8 mouse cellular contexts compared by ENCODE assay signal in genomic region chrX:151046321-151046720, GRCm38 (mm10). TPM values are rescaled to one million over a fixed set of nuclear protein-coding genes. Genes with fewer than 3 reads are reported as not detected.
DNase-seq lines count a peak whose midpoint lies in the region; ATAC-seq and TF ChIP-seq lines count a peak whose summit lies in the region.

No protein-coding gene starts in this region.

- WGBS in embryonic facial prominence, embryonic 14.5 days, result 37% methylated on average over 11 of the region's 11 CpGs
- WGBS in hindbrain, embryonic 16.5 days, result 48% methylated on average over 8 of the region's 11 CpGs
- 51% methylated on average over 11 of the region's 11 CpGs for WGBS in midbrain, embryonic 16.5 days

- no peak for TF ChIP-seq CTCF in layer of hippocampus, adult 2 months (conservative IDR thresholded peaks at IDR 0.05)

- H3K4me1 ChIP-seq in embryonic facial prominence, embryonic 14.5 days (ENCODE audit: control insufficient read depth, insufficient read depth, low read length), result 0 out of 2 replicates have a peak, but pooled peaks cover 3% of the 10 kb centered on the region
- peaks cover 14% of the 10 kb centered on the region for H3K4me1 ChIP-seq in hindbrain, embryonic 16.5 days (ENCODE audit: control insufficient read depth, insufficient read depth, low read depth, low read length)
- peaks cover 21% of the 10 kb centered on the region for H3K4me1 ChIP-seq in midbrain, embryonic 16.5 days (ENCODE audit: control insufficient read depth, insufficient read depth, low read length)

- H3K27ac ChIP-seq in layer of hippocampus, adult 2 months, result peak overlapping the region; percentile 90
- peak overlapping the region; percentile 88 for H3K27ac ChIP-seq in embryonic facial prominence, embryonic 14.5 days (replicated peaks; ENCODE audit: low read depth, low read length)
- peak overlapping the region; percentile 92 for H3K27ac ChIP-seq in hindbrain, embryonic 16.5 days (ENCODE audit: low read depth, low read length)
- peak overlapping the region; percentile 93 for H3K27ac ChIP-seq in midbrain, embryonic 16.5 days (ENCODE audit: low read length)

- H3K27me3 ChIP-seq in embryonic facial prominence, embryonic 14.5 days (replicated peaks; ENCODE audit: control insufficient read depth, insufficient read depth, low read length), result no peaks in the 10 kb centered on the region; the same call in 1 of the 2 replicates
- no peaks in the 10 kb centered on the region for H3K27me3 ChIP-seq in hindbrain, embryonic 16.5 days (replicated peaks; ENCODE audit: control insufficient read depth, insufficient read depth, low read length)
- H3K27me3 ChIP-seq in midbrain, embryonic 16.5 days (ENCODE audit: control insufficient read depth, insufficient read depth, low read depth, low read length), result no peaks in the 10 kb centered on the region; the same call in 1 of the 2 replicates

- no peaks in the 10 kb centered on the region for H3K36me3 ChIP-seq in embryonic facial prominence, embryonic 14.5 days (ENCODE audit: control insufficient read depth, insufficient read depth, low read length)
- no peaks in the 10 kb centered on the region for H3K36me3 ChIP-seq in hindbrain, embryonic 16.5 days (ENCODE audit: control insufficient read depth, insufficient read depth, low read length)
- no peaks in the 10 kb centered on the region for H3K36me3 ChIP-seq in midbrain, embryonic 16.5 days (ENCODE audit: control insufficient read depth, insufficient read depth, low read length)

- no peak for DNase-seq in layer of hippocampus, adult 2 months (ENCODE audit: low spot score in 2 of 2)
- DNase-seq in layer of hippocampus, postnatal 14 days (ENCODE audit: low spot score in 2 of 2), result no peak
- no peak for DNase-seq in embryonic facial prominence, embryonic 14.5 days (ENCODE audit: low spot score)
- DNase-seq in right cerebral cortex, postnatal 25 days, result no peak
- no peak for DNase-seq in frontal cortex, postnatal 25 days (ENCODE audit: low spot score in 2 of 2)

- no peaks in the 10 kb centered on the region for H3K9me3 ChIP-seq in embryonic facial prominence, embryonic 14.5 days (ENCODE audit: control insufficient read depth, low read length)
- H3K9me3 ChIP-seq in hindbrain, embryonic 16.5 days (ENCODE audit: control insufficient read depth, low read length), result no peaks in the 10 kb centered on the region
- no peaks in the 10 kb centered on the region for H3K9me3 ChIP-seq in midbrain, embryonic 16.5 days (replicated peaks; ENCODE audit: control insufficient read depth, low read length, poor library complexity, severe bottlenecking)

- no peak for ATAC-seq in embryonic facial prominence, embryonic 14.5 days (ENCODE audit: low read depth)
- ATAC-seq in hindbrain, embryonic 16.5 days, result no peak
- no peak for ATAC-seq in midbrain, embryonic 16.5 days
- ATAC-seq in inflammation-experienced regulatory T-cells, adult 6 months, result no peak

- peak overlapping the region; percentile 61 for H3K4me2 ChIP-seq in embryonic facial prominence, embryonic 14.5 days (ENCODE audit: low read depth, low read length)
- peak overlapping the region; percentile 79 for H3K4me2 ChIP-seq in hindbrain, embryonic 16.5 days (ENCODE audit: low read length)
- H3K4me2 ChIP-seq in midbrain, embryonic 16.5 days (ENCODE audit: low read length), result peak overlapping the region; percentile 79

- H3K9ac ChIP-seq in embryonic facial prominence, embryonic 14.5 days (ENCODE audit: low read depth, low read length), result peak overlapping the region; percentile 87; the same call in 1 of the 2 replicates
- peak overlapping the region; percentile 83 for H3K9ac ChIP-seq in hindbrain, embryonic 16.5 days (ENCODE audit: low read depth, low read length)
- H3K9ac ChIP-seq in midbrain, embryonic 16.5 days (ENCODE audit: low read depth, low read length), result peak overlapping the region; percentile 89

- peak overlapping the region; percentile 66 for H3K4me3 ChIP-seq in layer of hippocampus, adult 2 months
- H3K4me3 ChIP-seq in embryonic facial prominence, embryonic 14.5 days (ENCODE audit: low read depth, low read length), result peak overlapping the region; percentile 62
- peak overlapping the region; percentile 69 for H3K4me3 ChIP-seq in hindbrain, embryonic 16.5 days (ENCODE audit: low read length)
- H3K4me3 ChIP-seq in midbrain, embryonic 16.5 days (ENCODE audit: low read depth, low read length), result peak overlapping the region; percentile 65

RNA-seq across cellular contexts. Expression of gene Fgd1, which starts 0.4 kb away (rescaled TPM):
- total RNA-seq in layer of hippocampus, adult 2 months (2021), result 10 to 100 TPM; 20.0 to 20.9 TPM
- total RNA-seq in layer of hippocampus, postnatal 14 days (2021), result 10 to 100 TPM; 24.4 to 24.6 TPM
- 11.9 and 13.2 TPM in 2 replicates for polyA plus RNA-seq in embryonic facial prominence, embryonic 14.5 days (2014; fragmentation: Nextera tagmentation; extraction: Ambion mirVana)
- 12.8 and 15.6 TPM in 2 replicates for polyA plus RNA-seq in hindbrain, embryonic 16.5 days (2015; fragmentation: Nextera tagmentation; extraction: Ambion mirVana)
- 13.1 and 13.4 TPM in 2 replicates for polyA plus RNA-seq in midbrain, embryonic 16.5 days (2015; fragmentation: Nextera tagmentation; extraction: Ambion mirVana)
- polyA plus RNA-seq in inflammation-experienced regulatory T-cells, adult 6 months (2017; shearing (Covaris generic)), result under 1 TPM; 0.19 to 0.36 (median 0.22) TPM

RNA-seq across cellular contexts. Expression of gene Gnl3l, which starts 29.2 kb away (rescaled TPM):
- 100 to 1,000 TPM; 182 to 208 TPM for total RNA-seq in layer of hippocampus, adult 2 months (2021)
- 100 to 1,000 TPM; 198 to 216 TPM for total RNA-seq in layer of hippocampus, postnatal 14 days (2021)
- 24.0 and 24.7 TPM in 2 replicates for polyA plus RNA-seq in embryonic facial prominence, embryonic 14.5 days (2014; fragmentation: Nextera tagmentation; extraction: Ambion mirVana)
- polyA plus RNA-seq in hindbrain, embryonic 16.5 days (2015; fragmentation: Nextera tagmentation; extraction: Ambion mirVana), result 80.7 and 80.9 TPM in 2 replicates
- polyA plus RNA-seq in midbrain, embryonic 16.5 days (2015; fragmentation: Nextera tagmentation; extraction: Ambion mirVana), result 94.7 and 95.9 TPM in 2 replicates
- polyA plus RNA-seq in inflammation-experienced regulatory T-cells, adult 6 months (2017; shearing (Covaris generic)), result 10 to 100 TPM; 24.4 to 27.4 (median 25.1) TPM

RNA-seq across cellular contexts. Expression of gene Tsr2, which starts 50.0 kb away (rescaled TPM):
- total RNA-seq in layer of hippocampus, adult 2 months (2021), result 10 to 100 TPM; 73.2 to 80.4 TPM
- total RNA-seq in layer of hippocampus, postnatal 14 days (2021), result 10 to 100 TPM; 51.2 to 61.5 TPM
- 35.8 and 38.3 TPM in 2 replicates for polyA plus RNA-seq in embryonic facial prominence, embryonic 14.5 days (2014; fragmentation: Nextera tagmentation; extraction: Ambion mirVana)
- 38.7 and 39.1 TPM in 2 replicates for polyA plus RNA-seq in hindbrain, embryonic 16.5 days (2015; fragmentation: Nextera tagmentation; extraction: Ambion mirVana)
- polyA plus RNA-seq in midbrain, embryonic 16.5 days (2015; fragmentation: Nextera tagmentation; extraction: Ambion mirVana), result 38.2 and 38.8 TPM in 2 replicates
- polyA plus RNA-seq in inflammation-experienced regulatory T-cells, adult 6 months (2017; shearing (Covaris generic)), result 10 to 100 TPM; 14.9 to 22.5 (median 17.1) TPM
